Mouse (Mus musculus) layer of hippocampus, adult 2 months (tissue): ENCODE measurements around the gene Npvf. TPM values are rescaled to one million over a fixed set of nuclear protein-coding genes. Genes with fewer than 3 reads are reported as not detected.
"Not testable (repeated sequence)": the region's sequence is repeated elsewhere in the genome, so short reads cannot be mapped to it uniquely, and the experiment has no call there.

Experiments used
- DNase-seq, 2 experiments: peaks; one replicate each; pipeline ENCODE4 v3.0.0; 2022; ENCODE audit warnings: low spot score in 2 of 2
- H3K27ac ChIP-seq: fragments of 200-600 bp; 2 replicates; pipeline ENCODE4 v1.8.1; 2022
- H3K4me3 ChIP-seq: fragments of 200-600 bp; 2 replicates; pipeline ENCODE4 v1.8.1; 2022; ENCODE audit warnings: mild to moderate bottlenecking
- CTCF ChIP-seq: fragments of 200-600 bp; conservative IDR thresholded peaks from 2 replicates; pipeline ENCODE4 v1.8.1; 2022; ENCODE audit warnings: antibody characterized with exemption, mild to moderate bottlenecking, moderate library complexity
- total RNA-seq, 2 experiments: library from RNA; stranded (reverse); gene quantifications; 2 replicates each; pipeline ENCODE4 v1.2.3; 2021

Npvf gene
- total RNA-seq, 2 experiments from 2014 or later, result not detected

- DNase-seq, result no peak
- TF ChIP-seq CTCF, result no peak
- no peak overlapping the region for H3K4me3 ChIP-seq
- no peak overlapping the region for H3K27ac ChIP-seq
These were observed 7.5 kb upstream of the Npvf start for GRCm38 (mm10) chr6:50661729-50662128.

DNA sequence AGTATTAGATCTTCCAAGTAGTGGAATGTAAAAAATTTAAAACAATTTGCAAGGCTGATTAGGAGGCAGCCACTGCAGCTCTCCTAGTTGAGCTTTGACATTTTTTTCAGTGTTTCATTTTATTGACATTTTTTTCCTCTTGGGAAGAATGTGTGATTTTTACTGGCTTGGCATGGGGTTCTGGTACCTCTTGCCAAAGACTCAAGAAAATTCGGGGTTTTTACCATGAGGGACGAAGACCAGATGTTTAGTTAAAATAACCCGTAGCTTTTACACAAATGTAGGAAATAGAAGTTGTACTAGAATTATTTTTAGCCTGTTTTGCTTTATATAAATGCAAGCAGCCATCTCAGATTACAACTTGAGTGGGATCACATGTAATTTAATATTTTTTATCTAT, 4.2 kb upstream of the Npvf start:
- Histone ChIP-seq H3K27ac (no peak overlapping the region), H3K4me3 (no peak overlapping the region)
- DNase-seq, result no peak
- TF ChIP-seq CTCF, result no peak

- TF ChIP-seq CTCF, result no peak
- Histone ChIP-seq H3K27ac (no peak overlapping the region), H3K4me3 (no peak overlapping the region)
- no peak for DNase-seq
These were observed 3.8 kb upstream of the Npvf start for GRCm38 (mm10) chr6:50658018-50658417.

DNA sequence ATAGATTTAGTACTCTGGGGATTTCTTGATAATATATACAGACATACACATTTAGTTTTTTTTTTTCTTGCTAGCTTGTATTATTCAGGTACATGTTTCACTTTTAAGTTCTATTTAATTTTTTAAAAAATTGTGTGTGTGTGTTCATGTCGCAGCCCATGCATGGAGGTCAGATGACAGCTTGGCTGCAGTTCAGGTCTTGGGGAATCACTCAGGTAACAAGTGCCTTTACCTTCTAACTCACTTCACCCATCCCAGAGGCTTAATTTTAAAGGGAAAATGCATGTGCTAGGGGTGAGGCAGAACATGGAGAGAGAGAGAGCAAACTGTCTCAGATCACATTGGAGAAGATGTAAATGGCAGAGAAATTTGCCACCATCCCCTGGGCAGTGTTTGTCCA, 2.2 kb upstream of the Npvf start:
- TF ChIP-seq CTCF, result no peak
- no peak overlapping the region for H3K4me3 ChIP-seq
- H3K27ac ChIP-seq, result no peak overlapping the region
- no peak for DNase-seq

GRCm38 (mm10) chr6:50655925-50656324, 1.7 kb upstream of the Npvf start:
- no peak overlapping the region for H3K4me3 ChIP-seq

GRCm38 (mm10) chr6:50647656-50648055, 6.6 kb downstream of the Npvf start:
- TF ChIP-seq CTCF, result no peak
- no peak overlapping the region for H3K4me3 ChIP-seq
- H3K27ac ChIP-seq, result no peak overlapping the region
- no peak for DNase-seq

More at GRCm38 (mm10) chr6:50655925-50656324, 1.7 kb upstream of the Npvf start:
- no peak overlapping the region for H3K27ac ChIP-seq
- DNase-seq, result no peak
- no peak for TF ChIP-seq CTCF

- no peak overlapping the region for H3K27ac ChIP-seq
- no peak for DNase-seq
- TF ChIP-seq CTCF, result no peak
- no peak overlapping the region for H3K4me3 ChIP-seq
These were observed 7.6 kb downstream of the Npvf start for GRCm38 (mm10) chr6:50646659-50647058.

GRCm38 (mm10) chr6:50644701-50645100, 9.5 kb downstream of the Npvf start:
- no peak for TF ChIP-seq CTCF
- Histone ChIP-seq H3K4me3 (no peak overlapping the region), H3K27ac (no peak overlapping the region)
- DNase-seq, result no peak

DNA sequence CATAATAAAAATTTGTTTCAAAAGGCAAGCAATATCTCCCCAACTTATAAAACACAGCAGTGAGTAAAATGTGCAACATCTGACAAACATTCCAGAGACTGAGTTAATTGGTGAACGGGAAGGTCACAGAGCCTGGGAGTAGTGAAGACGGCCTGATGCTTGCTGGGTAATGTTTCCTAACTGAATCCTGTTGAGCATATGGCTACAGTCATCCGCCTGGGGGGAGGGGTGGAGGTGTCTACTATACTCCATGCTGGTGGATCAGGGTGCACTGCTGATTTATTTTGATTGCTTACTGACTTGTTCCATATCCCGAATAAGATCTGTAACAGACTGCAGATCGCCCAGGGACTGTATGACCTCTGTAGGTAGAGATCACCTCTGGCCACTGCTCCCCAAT, 12.3 kb downstream of the Npvf start:
- H3K4me3 ChIP-seq, result no peak overlapping the region
- DNase-seq, result no peak
- H3K27ac ChIP-seq, result no peak overlapping the region
- no peak for TF ChIP-seq CTCF

- no peak overlapping the region for H3K4me3 ChIP-seq
- TF ChIP-seq CTCF, result peak; percentile 78
- no peak overlapping the region for H3K27ac ChIP-seq
- DNase-seq, result no peak
These were observed 13.9 kb downstream of the Npvf start for GRCm38 (mm10) chr6:50640377-50640776.

- Histone ChIP-seq H3K4me3 (no peak overlapping the region), H3K27ac (no peak overlapping the region)
- TF ChIP-seq CTCF, result no peak
- DNase-seq, result no peak
These were observed 14.6 kb downstream of the Npvf start for GRCm38 (mm10) chr6:50639656-50640055.

GRCm38 (mm10) chr6:50626170-50626569, 28.1 kb downstream of the Npvf start:
- not testable (repeated sequence) for DNase-seq, H3K4me3 ChIP-seq, H3K27ac ChIP-seq
- TF ChIP-seq CTCF, result peak; percentile 42; the same call in 1 of the 2 replicates

DNA sequence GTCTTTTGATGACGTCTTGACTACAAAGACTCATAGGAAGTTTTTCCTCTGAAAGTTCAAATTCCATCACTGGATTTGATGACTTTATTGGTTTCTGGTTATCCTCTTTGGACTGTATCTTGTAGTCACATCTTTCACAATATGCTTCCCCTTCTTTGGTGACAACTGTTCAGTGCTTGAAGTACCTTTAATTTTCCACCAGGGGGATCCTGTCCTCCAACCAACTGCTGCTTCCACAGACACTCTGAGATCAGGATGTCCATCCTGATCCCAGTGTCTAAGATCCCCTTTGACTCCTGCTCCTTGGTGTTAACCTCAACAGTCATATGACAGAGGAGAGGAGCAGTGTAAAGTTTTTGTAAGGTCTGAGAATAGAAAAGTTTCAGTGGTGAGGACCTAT, 36.0 kb downstream of the Npvf start:
- TF ChIP-seq CTCF, result peak; percentile 44
- not testable (repeated sequence) for DNase-seq, H3K4me3 ChIP-seq, H3K27ac ChIP-seq

- no peak overlapping the region for H3K27ac ChIP-seq
- peak; percentile 68 for TF ChIP-seq CTCF
- DNase-seq, result no peak
- no peak overlapping the region for H3K4me3 ChIP-seq
These were observed 52.6 kb downstream of the Npvf start for GRCm38 (mm10) chr6:50601620-50602019.

Other genes with a start within 250 kb of the Npvf start
- gene Osbpl3, start 198.2 kb downstream of the Npvf start, total RNA-seq, result 10 to 100 TPM; 15.7 to 16.1 TPM
- gene Cycs, start 87.9 kb downstream of the Npvf start, total RNA-seq, result 10 to 100 TPM; 44.7 to 46.1 TPM
- under 1 TPM; 0.26 to 0.34 TPM for gene 4921507P07Rik, start 57.8 kb downstream of the Npvf start, total RNA-seq